Mouse (Mus musculus) fat pad, adult 2 months (tissue): ENCODE measurements around the gene Lepr.
"Not testable (repeated sequence)": the region's sequence is repeated elsewhere in the genome, so short reads cannot be mapped to it uniquely, and the experiment has no call there.

ENCODE experiments used
- DNase-seq: peaks from one replicate; pipeline ENCODE4 v3.0.0-alpha.2; 2011; ENCODE audit warnings: low read depth, low spot score; ENCODE audit errors: extremely low read depth

Lepr gene

DNA sequence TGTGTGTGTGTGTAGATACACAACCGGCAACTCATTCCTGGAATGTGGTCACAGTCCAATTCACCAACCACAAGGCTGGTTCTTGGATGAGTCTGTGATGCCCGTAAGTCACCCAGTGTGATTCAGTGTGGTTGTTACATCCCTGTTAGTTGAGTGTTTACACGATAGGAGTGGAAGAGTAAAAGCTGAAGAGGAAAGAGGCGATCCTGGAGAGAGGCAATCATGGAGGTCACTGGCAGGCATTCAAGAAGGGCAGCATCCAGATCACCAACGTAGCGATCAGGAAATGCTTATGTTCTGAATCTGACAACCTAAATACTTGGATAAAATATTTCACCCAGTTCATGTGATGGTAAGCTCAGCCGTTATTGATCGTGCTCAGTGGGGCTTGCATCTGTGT lies 1.9 kb upstream of the Lepr start:
- no peak for DNase-seq

DNA sequence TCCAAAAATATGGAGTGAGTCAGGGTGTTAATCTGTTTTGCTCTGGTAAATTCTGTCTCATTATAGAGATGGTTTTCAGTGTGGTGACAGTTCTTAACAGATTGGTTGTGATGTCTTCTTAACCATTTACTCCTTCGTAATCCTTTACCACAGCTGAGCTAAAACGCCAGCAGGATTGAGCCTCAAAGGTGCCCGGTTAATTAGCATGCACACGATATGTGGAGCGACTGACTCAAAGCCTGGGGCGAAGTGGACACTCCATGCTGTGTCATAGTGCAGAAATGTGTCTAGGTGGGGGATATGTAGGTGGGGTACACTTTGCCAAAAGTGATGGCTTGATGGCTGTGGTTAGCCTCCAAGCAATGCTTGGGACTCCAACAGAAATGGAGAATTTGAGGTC lies 1.4 kb upstream of the Lepr start:
- DNase-seq, result no peak

DNA sequence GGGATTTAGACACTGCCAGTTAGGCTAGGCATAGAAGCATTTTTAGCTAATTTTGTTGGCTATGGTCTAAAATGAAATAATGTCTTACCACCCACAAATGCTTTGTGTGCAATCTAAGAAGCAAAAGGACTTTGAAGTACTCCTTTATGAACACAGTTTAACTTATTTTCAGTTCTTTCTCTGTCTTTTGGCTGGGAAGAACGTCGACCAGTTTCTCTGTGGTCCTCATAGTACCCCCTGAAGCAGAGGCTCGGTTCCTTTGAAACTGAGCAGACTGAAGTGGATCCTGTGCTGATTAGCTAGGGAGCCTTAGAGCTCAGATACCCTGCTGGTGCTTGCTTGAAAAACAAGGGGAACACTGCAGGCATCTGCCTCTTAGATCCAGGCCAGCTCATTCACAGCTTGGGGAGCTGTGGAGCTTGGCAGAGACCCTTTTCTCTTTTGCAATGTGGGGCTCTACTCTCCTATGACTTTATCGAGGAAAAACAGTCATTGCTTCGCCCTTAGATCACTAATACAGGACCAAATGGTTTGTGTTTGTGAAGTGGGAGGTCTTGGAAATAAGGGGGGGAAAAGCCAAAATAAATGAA lies 1.9 kb downstream of the Lepr start:
- DNase-seq, result no peak

DNA sequence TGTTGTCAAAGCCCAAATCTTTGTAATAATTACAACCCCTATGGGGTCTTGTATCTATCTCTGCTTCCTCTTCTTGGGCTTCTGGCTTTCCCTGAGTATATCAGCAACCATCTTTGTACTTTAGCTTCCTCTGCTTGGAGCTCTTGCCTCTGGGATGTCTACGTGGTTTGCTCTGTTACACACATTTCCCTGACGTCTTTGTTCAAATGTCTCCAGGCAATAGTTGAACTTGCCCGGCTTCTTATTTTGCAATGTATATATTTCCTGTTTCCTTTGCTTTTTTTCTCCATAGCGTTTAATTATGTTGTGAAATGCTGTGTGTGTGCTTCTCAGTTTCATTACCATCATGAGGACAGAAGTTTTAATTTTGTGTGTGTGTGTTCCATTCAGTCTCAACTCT lies 4.5 kb downstream of the Lepr start:
- peak; percentile 26 for DNase-seq

DNA sequence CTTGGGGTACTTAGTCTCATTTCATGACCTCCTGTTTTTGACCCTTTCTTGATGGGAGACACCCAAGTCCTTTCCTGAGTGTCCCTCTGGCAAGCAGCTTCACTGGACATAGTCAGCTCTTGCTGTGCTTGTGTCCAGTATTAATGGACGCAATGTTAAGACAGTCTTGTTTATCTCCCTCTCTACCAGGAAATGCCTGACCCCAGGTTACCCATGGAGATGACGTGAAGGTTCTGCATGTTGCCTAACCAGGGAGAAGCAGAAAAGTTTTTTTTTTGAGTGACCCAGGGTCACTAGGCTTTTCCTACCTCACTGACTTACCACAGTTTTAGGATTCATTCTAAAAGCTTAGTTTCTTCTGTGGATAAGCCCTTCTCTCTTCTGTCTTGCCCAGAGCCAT lies 24.8 kb downstream of the Lepr start:
- no peak for DNase-seq

DNA sequence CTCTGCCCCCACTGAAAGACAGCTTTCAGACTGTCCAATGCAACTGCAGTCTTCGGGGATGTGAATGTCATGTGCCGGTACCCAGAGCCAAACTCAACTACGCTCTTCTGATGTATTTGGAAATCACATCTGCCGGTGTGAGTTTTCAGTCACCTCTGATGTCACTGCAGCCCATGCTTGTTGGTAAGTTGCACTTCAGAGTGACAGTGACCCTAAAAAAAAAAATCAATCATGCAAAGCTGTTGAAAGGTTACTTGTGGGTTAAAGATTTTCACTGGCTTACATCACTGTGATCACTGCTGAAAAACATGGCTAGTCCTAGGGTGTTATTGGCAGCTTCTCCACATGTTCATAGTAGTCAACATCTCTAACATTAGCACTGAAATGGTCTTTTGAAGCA lies 28.3 kb downstream of the Lepr start:
- no peak for DNase-seq

DNA sequence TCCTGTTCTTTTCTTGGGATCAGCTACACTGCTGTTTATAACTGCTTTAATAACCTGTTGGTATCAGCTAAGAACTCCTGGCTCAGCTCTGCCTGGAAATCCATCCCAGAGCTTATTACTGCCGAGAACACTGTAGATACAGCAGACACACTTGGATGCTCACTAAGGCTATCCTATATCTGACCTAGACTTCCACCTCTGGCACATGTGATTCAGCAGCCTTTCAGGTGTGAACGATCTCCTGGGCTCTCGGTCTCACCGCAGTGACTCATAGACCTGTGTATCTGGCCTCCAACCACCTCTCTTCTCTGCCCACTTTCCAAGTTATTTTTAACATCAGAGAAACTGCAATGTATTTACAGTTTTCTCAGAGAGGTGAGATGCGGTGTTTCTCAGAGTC lies 43.3 kb downstream of the Lepr start:
- no peak for DNase-seq

DNA sequence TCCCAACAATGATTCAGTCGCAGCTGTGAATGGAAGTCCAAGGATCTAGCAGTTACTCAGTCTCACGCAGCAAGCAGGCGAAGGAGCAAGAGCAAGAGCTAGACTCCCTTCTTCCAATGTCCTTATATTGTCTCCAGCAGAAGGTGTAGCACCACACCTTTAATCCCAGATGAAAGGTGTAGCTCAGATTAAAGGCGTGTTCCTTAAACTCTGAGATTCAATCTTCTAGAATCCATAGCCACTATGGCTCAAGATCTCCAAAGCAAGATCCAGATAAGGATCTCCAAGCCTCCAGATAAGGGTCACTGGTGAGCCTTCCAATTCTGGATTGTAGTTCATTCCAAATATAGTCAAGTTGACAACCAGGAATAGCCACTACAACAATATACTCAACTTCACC lies 126.7 kb downstream of the Lepr start, which contains the start of gene B020004J07Rik:
Gene B020004J07Rik (minus strand): TSS at position 101 of the 400 bp plus-strand sequence.
- DNase-seq, result not testable (repeated sequence)

DNA sequence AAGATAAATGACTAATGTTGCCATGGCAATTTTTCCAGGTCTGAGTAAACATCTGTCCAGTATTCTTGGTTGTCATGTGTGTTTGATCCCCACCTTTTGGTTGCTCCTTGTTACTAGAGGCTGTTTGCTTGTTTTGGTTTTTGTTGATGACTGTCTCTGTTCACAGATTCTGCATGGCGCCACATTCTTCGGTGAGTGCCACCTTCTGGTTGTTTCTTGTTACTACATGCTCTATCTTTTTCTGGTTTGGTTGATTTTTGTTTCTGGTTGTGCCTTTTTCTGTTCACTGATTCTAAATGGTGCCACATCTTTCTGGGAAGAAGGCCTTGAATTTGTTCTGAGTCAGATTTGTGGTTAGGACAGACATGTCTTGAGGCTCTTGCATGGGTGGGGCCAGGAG lies 133.7 kb downstream of the Lepr start:
- no peak for DNase-seq

DNA sequence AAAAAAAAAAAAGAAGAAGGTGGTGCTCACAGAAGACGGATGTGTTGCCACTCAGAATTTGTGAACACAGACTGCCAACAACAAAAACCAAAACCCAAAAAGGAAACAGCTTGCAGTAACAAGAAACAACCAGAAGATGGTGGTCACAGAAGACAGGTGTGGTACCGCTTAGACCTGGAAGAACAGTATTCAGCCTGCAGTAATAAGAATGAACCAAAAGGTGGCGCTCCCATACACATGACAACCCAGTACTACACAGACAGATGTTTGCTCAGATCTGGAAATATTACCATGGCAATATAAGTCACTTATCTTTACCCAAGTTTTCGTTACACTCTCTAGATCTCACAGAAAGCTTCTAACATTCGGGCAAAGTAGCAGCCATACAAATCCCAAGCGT lies 143.7 kb downstream of the Lepr start:
- no peak for DNase-seq

DNA sequence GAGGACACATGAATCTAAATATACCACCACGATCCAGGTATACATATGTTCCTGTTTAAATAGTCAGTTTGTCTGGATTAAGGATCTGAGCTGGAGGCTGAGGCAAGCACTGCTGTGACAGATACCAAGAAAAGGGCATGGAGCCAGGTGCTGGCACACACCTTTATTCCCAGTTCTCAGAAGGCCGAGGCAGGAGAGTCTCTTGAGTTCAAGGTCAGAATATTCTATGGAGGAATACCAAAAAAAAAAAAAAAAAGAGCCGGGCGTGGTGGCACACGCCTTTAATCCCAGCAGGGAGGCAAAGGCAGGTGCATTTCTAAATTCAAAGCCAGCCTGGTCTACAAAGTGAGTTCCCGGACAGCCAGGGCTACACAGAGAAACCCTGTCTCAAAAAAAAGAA lies 145.1 kb downstream of the Lepr start:
- DNase-seq, result no peak
